Mouse (Mus musculus): ENCODE measurements around the gene Hint1. TPM values are rescaled to one million over a fixed set of nuclear protein-coding genes. Genes with fewer than 3 reads are reported as not detected.
A peak's percentile ranks its signal among the peaks of the same experiment; 100 is the strongest.
"Not testable (repeated sequence)": the region's sequence is repeated elsewhere in the genome, so short reads cannot be mapped to it uniquely, and the experiment has no call there.

Gene Hint1
- 686 and 699 TPM in 2 replicates for total RNA-seq (2014; fragmentation: Nextera tagmentation)
- total RNA-seq (2017) = 600 and 654 TPM in 2 replicates

DNA sequence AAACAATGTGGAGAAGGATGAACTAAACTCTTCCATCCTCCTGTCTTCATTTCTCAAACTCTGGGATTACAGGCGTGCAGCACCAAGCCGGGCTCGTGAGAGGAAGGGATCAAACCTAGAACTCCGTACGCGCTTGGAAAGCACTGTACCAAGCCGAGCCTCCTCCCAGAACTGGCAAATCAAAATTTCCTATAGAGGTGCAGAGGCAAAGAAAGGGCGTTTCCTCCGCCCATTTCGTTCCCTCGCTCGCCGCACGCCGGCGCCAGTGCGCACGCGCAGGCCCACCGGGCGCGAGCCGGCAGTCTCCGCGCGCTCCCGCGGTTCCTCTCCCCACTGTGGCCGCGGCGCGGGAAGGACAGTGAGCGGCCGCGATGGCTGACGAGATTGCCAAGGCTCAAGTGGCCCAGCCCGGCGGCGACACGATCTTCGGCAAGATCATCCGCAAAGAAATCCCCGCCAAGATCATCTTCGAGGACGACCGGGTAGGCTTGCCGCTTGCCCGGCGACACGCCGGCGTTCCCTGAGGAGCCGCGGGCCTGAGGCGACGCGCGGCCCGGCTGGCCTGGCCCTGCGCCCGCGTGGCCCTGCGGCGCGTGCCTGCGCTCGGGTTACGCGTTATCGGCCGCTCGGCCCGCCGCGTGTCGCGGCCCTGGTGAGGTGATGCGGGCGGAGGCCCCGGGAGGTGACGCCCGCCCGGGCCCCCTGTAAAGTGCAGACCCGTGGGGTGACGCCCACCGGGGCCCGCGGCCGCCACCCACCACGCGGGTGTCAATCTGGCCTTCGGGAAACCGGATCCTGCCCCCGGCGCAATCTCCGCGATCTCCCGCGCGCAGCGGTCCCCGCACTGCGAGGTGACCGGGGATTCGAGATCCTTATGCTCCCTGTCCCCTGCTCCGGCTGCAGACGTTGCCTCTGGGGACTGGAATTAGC is at the start of gene Hint1:
TSS of gene Hint1 (plus strand) at position 265 of the 930 bp plus-strand sequence.
- peak; percentile 71 for ATAC-seq (replicated peaks; ENCODE audit: poor library complexity, severe bottlenecking)

DNA sequence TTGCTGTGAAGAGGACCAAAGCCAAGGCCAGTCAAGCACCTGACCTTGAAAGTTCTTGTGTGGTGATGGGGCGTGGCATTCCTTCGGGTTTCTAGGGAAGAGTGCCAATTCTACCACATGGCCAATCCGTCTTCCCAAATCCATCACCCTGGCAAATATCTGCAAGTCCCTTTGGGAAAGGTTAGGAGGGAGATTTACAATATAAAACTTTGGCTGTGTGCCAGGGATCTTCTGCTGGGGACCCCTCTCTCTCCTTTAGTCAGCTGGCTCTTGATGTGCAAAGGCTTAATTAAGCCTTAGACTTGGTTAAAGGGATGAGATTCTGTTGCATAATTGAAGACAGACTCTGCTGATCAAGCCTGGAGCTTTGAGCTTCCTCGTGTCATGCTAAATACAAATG is 48.7 kb upstream of the Hint1 start:
- no peak for ATAC-seq (replicated peaks; ENCODE audit: poor library complexity, severe bottlenecking)

DNA sequence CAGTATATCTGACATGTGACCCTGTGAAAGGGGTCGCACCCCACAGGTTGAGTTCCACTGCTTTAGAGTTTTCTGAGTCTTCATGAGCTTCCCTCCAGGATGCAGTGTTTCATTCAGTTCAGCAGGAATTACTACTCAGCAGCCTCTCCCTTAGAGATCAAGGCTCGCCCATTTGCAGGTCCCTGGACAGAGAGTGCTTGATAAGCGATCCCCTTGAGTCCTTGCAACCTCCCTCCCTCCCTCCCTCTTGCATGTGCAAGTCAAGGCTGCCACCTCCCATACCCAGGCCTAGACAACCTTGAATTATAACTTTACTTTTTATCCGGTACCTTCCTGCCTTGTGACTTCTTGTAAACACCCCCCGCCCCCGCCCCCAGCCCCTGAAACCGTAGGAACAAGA is 46.7 kb upstream of the Hint1 start:
- ATAC-seq (replicated peaks; ENCODE audit: poor library complexity, severe bottlenecking) = no peak

- no peak for ATAC-seq (replicated peaks; ENCODE audit: poor library complexity, severe bottlenecking)
Observed at GRCm38 (mm10) chr11:54823467-54823866, 42.7 kb upstream of the Hint1 start.

DNA sequence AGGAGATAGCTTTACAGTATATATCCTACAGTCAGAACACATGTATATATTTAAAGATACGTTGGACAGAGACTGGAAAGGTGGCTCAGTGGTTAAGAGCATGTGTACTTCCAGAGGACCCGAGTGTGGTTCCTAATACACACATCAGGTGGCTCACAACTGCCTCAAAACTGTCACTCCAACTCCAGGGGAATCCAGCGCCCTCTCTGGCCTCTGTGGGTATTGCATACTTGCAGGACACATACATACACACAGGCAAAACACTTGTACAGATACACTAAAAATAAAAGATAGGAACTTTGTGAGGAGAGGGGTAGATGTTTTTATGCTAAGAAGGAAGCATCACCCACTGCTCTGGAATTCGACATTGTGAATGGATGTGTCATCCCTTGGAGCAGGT is 40.4 kb upstream of the Hint1 start:
- no peak for ATAC-seq (replicated peaks; ENCODE audit: poor library complexity, severe bottlenecking)

GRCm38 (mm10) chr11:54826819-54827218 is 39.4 kb upstream of the Hint1 start:
- ATAC-seq (replicated peaks; ENCODE audit: poor library complexity, severe bottlenecking) = no peak

- peak; percentile 14; the same call in 1 of the 2 replicates for ATAC-seq (replicated peaks; ENCODE audit: poor library complexity, severe bottlenecking)
Observed at GRCm38 (mm10) chr11:54833833-54834232, 32.4 kb upstream of the Hint1 start.

- ATAC-seq (replicated peaks; ENCODE audit: poor library complexity, severe bottlenecking) = no peak
Observed at GRCm38 (mm10) chr11:54834596-54834995, 31.6 kb upstream of the Hint1 start.

DNA sequence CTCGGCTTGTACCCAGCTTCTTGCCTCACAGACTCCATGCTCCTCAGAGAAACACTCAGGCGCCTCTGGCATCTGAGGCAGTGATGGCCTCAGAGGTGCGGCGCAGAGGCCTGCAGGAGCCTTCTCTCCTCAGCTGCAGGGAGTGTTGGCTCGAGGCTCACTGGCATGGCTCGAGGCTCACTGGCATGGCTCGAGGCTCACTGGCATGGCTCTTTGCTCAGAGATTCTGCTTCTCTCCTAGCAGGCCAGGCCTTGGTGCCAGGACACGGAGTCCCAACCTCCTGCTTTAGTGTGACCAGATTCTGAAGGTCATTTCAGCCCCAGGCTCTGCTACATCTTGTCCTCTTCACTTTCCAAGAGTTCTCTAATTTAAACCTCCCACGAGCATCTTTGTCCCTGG is 30.1 kb upstream of the Hint1 start:
- no peak for ATAC-seq (replicated peaks; ENCODE audit: poor library complexity, severe bottlenecking)

DNA sequence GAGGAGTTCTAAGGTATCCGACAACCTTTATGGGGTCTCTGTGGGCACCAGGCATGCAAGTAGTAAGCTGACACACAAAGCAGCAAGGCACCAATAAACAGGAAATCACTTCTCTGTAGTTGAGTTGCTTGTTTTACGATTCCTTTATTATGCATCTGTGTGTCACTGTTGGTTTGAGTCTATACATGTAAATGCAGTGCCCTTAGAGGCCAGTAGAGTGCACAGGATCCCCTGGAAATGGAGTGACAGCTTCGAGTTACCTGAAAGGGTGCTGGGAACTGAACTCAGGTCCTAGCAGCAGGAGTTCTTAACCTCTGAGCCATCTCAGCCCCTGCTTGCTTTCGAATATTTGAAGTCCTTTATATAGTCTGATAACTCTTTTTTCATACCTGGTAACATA is 26.5 kb upstream of the Hint1 start:
- ATAC-seq (replicated peaks; ENCODE audit: poor library complexity, severe bottlenecking) = no peak

- no peak for ATAC-seq (replicated peaks; ENCODE audit: poor library complexity, severe bottlenecking)
Observed at GRCm38 (mm10) chr11:54840891-54841290, 25.3 kb upstream of the Hint1 start.

DNA sequence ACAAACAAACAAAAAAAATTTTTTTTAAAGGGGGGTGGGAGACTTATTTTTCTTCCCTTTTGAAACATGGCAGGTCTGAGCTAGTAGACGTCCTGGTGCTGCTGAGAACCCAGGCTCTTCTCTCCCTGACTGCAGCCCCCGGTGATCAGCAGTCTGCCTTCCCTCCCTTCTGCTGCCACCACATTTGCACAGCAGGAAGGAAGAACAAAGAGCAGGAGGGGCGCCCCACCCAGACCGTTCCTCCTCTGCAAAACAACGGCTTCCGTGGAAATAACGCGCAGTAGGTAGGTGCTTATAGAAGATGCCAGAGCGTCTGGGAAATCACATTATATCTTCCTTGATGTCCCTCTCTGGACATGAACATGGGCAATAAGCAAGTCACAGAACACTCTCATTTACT is 21.8 kb upstream of the Hint1 start:
- ATAC-seq (replicated peaks; ENCODE audit: poor library complexity, severe bottlenecking) = peak; percentile 58

GRCm38 (mm10) chr11:54844959-54845358 is 21.2 kb upstream of the Hint1 start:
- peak; percentile 70 for ATAC-seq (replicated peaks; ENCODE audit: poor library complexity, severe bottlenecking)

- ATAC-seq (replicated peaks; ENCODE audit: poor library complexity, severe bottlenecking) = no peak
Observed at GRCm38 (mm10) chr11:54845470-54846442, 20.4 kb upstream of the Hint1 start.

- ATAC-seq (replicated peaks; ENCODE audit: poor library complexity, severe bottlenecking) = peak; percentile 37
Observed at GRCm38 (mm10) chr11:54849961-54850758, 16.0 kb upstream of the Hint1 start.

DNA sequence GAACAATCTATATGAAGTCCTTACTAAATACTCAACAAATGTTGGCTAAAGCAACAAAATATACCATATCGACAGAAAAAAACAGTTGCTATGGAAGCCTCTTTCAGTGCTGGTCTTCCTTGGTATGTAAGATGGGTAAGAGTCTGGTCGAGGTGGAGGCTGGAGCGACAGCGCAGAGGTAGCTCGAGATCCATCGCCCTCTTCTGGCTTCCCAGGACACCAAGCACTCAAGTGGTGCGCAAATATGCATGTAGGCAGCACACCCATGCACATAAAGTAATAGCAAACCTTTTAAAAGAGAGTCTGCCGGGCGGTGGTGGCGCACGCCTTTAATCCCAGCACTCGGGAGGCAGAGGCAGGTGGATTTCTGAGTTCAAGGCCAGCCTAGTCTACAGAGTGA is 14.5 kb upstream of the Hint1 start:
- ATAC-seq (replicated peaks; ENCODE audit: poor library complexity, severe bottlenecking) = no peak

GRCm38 (mm10) chr11:54858880-54859279 is 7.3 kb upstream of the Hint1 start:
- ATAC-seq (replicated peaks; ENCODE audit: poor library complexity, severe bottlenecking) = not testable (repeated sequence)

- ATAC-seq (replicated peaks; ENCODE audit: poor library complexity, severe bottlenecking) = no peak
Observed at GRCm38 (mm10) chr11:54859322-54860165, 6.6 kb upstream of the Hint1 start.

Data from granulocyte monocyte progenitor cell, adult 5-6 weeks (primary cell).